Mouse (Mus musculus): ENCODE results near the gene Rspo3. TPM values are rescaled to one million over a fixed set of nuclear protein-coding genes. Genes with fewer than 3 reads are reported as not detected.

Rspo3 gene
- total and polyA plus RNA-seq, 3 experiments = not detected

GRCm38 (mm10) chr10:29441297-29441696 is 94.4 kb downstream of the Rspo3 start:
- TF ChIP-seq ZC3H11A (IDR thresholded peaks at IDR 0.05; ENCODE audit: low read depth, low read length) (no peak), MYC (IDR thresholded peaks at IDR 0.05; ENCODE audit: low read depth, low read length) (no peak), ELF1 (IDR thresholded peaks at IDR 0.05; ENCODE audit: low read depth, low read length) (no peak), ZKSCAN1 (IDR thresholded peaks at IDR 0.05; ENCODE audit: low read depth, low read length) (no peak), POLR2AphosphoS5 (IDR thresholded peaks at IDR 0.05; ENCODE audit: borderline replicate concordance, low read depth, low read length) (no peak), CTCF (IDR thresholded peaks at IDR 0.05 in 2 of 3, conservative IDR thresholded peaks at IDR 0.05 in 1 of 3; ENCODE audit: control insufficient read depth in 1 of 3, insufficient read depth in 1 of 3, low read depth in 2 of 3, low read length in 3 of 3, poor library complexity in 1 of 3, severe bottlenecking in 1 of 3) (no peak), GABPA (IDR thresholded peaks at IDR 0.05; ENCODE audit: low read depth, low read length) (no peak), ETS1 (IDR thresholded peaks at IDR 0.05; ENCODE audit: low read depth, low read length) (no peak)
- Histone ChIP-seq H3K4me1 (ENCODE audit: control insufficient read depth in 1 of 2, insufficient read depth in 2 of 2, low read length in 2 of 2) (no peaks in the 10 kb centered on the region), H3K27me3 (ENCODE audit: control insufficient read depth in 1 of 2, insufficient read depth in 2 of 2, low read length in 2 of 2) (no peaks in the 10 kb centered on the region), H3K79me2 (ENCODE audit: control insufficient read depth, insufficient read depth, low read length, poor library complexity) (no peaks in the 10 kb centered on the region), H3K4me3 (ENCODE audit: control insufficient read depth in 1 of 2, insufficient read depth in 1 of 2, low read depth in 2 of 2, low read length in 2 of 2) (no peak overlapping the region), H3K9ac (ENCODE audit: control insufficient read depth, low read depth, low read length, poor library complexity, severe bottlenecking) (no peak overlapping the region), H3K36me3 (ENCODE audit: control insufficient read depth in 1 of 2, insufficient read depth in 2 of 2, low read length in 2 of 2) (no peaks in the 10 kb centered on the region), H3K9me3 (replicated peaks; ENCODE audit: insufficient read depth, low read length) (no peaks in the 10 kb centered on the region), H3K27ac (ENCODE audit: control insufficient read depth, low read depth, low read length) (no peak overlapping the region)
- no peak for DNase-seq (ENCODE audit: low read depth, low spot score)

- no peaks in the 10 kb centered on the region for H3K79me2 ChIP-seq (ENCODE audit: control insufficient read depth, insufficient read depth, low read length, poor library complexity)
- no peak overlapping the region for H3K27ac ChIP-seq (ENCODE audit: control insufficient read depth, low read depth, low read length)
These were observed 102.7 kb downstream of the Rspo3 start for GRCm38 (mm10) chr10:29432935-29433453.

More at GRCm38 (mm10) chr10:29432935-29433453, 102.7 kb downstream of the Rspo3 start:
- H3K9me3 ChIP-seq (replicated peaks; ENCODE audit: insufficient read depth, low read length) = no peaks in the 10 kb centered on the region
- no peak overlapping the region for H3K9ac ChIP-seq (ENCODE audit: control insufficient read depth, low read depth, low read length, poor library complexity, severe bottlenecking)
- no peak for DNase-seq (ENCODE audit: low read depth, low spot score)
- H3K36me3 ChIP-seq (ENCODE audit: control insufficient read depth in 1 of 2, insufficient read depth in 2 of 2, low read length in 2 of 2) = no peaks in the 10 kb centered on the region
- H3K27me3 ChIP-seq (ENCODE audit: control insufficient read depth in 1 of 2, insufficient read depth in 2 of 2, low read length in 2 of 2) = no peaks in the 10 kb centered on the region
- no peak overlapping the region for H3K4me3 ChIP-seq (ENCODE audit: control insufficient read depth in 1 of 2, insufficient read depth in 1 of 2, low read depth in 2 of 2, low read length in 2 of 2)
- TF ChIP-seq POLR2AphosphoS2 (IDR thresholded peaks at IDR 0.05; ENCODE audit: low read length) (no peak), CHD2 (IDR thresholded peaks at IDR 0.05; ENCODE audit: low read length) (no peak), MAFK (IDR thresholded peaks at IDR 0.05; ENCODE audit: borderline replicate concordance, low read depth, low read length) (no peak), MXI1 (IDR thresholded peaks at IDR 0.05; ENCODE audit: low read depth, low read length) (no peak), POLR2A (IDR thresholded peaks at IDR 0.05; ENCODE audit: control insufficient read depth in 1 of 2, insufficient read depth in 1 of 2, low read depth in 1 of 2, low read length in 2 of 2, poor library complexity in 1 of 2) (no peak), UBTF (IDR thresholded peaks at IDR 0.05; ENCODE audit: borderline replicate concordance, insufficient read depth, low read depth, low read length) (no peak), ZC3H11A (IDR thresholded peaks at IDR 0.05; ENCODE audit: low read depth, low read length) (no peak), ZMIZ1 (IDR thresholded peaks at IDR 0.05; ENCODE audit: low read depth, low read length) (no peak), HCFC1 (IDR thresholded peaks at IDR 0.05; ENCODE audit: low read depth, low read length) (no peak), CTCF (IDR thresholded peaks at IDR 0.05 in 2 of 3, conservative IDR thresholded peaks at IDR 0.05 in 1 of 3; ENCODE audit: control insufficient read depth in 1 of 3, insufficient read depth in 1 of 3, low read depth in 2 of 3, low read length in 3 of 3, poor library complexity in 1 of 3, severe bottlenecking in 1 of 3) (no peak), RCOR1 (IDR thresholded peaks at IDR 0.05; ENCODE audit: low read depth, low read length) (no peak), POLR2AphosphoS5 (IDR thresholded peaks at IDR 0.05; ENCODE audit: borderline replicate concordance, low read depth, low read length) (no peak), TAL1 (IDR thresholded peaks at IDR 0.05; ENCODE audit: low read length) (no peak), GABPA (IDR thresholded peaks at IDR 0.05; ENCODE audit: low read depth, low read length) (no peak), ELF1 (IDR thresholded peaks at IDR 0.05; ENCODE audit: low read depth, low read length) (no peak), E2F4 (IDR thresholded peaks at IDR 0.05; ENCODE audit: borderline replicate concordance, low read depth, low read length) (no peak), BHLHE40 (IDR thresholded peaks at IDR 0.05; ENCODE audit: borderline replicate concordance, low read depth, low read length) (no peak)
- no peaks in the 10 kb centered on the region for H3K4me1 ChIP-seq (ENCODE audit: control insufficient read depth in 1 of 2, insufficient read depth in 2 of 2, low read length in 2 of 2)
